Mouse (Mus musculus) yolk sac, embryonic 10.5 days (tissue): ENCODE results near the gene Ffar1.

Source experiments
- DNase-seq: peaks from one replicate; pipeline ENCODE4 v3.0.0-alpha.2; 2017; ENCODE audit warnings: low spot score

Ffar1 gene

DNA sequence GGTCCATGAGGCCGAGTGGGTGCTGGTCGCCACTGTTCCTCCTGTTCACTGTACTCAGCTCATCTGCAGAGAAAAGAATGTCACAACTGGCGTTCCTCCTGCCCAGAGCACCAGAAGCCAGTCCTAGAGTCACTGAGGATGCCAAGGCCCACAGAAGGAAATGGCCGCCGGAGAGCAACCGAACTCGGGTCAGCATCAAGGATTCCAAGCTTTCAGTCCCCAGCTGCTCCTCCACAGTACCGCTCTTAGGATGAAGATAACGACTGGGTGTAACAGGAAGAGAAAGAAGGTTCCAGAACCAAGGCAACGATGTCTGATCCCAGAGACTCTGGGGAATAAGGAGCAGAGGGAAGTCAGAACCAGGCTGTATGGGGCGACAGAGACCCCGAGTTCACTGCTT is at the start of gene Ffar1:
Ffar1 (minus strand) TSS at position 101 of the 400 bp plus-strand sequence.
- no peak for DNase-seq

DNA sequence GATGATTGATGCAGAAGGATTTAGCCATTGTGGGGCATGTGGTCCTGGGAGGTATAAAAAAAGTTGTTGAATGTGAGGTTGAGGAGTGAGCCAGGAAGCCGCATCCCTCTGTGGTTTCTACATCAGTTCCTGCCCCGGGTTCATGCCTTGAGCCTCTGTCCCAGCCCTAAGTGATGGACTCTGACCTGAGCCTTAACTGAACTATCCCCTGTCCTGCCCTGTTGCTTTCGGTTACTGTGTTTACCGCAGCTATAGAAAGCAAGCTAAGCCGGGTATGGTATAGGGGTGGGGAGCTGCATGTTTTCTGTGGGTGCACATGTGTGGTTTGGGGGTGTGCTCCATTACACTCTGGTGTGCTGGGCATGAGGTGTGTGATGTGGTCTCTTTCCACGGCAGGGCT is 48.4 kb upstream of the Ffar1 start:
- DNase-seq, result peak; percentile 25

DNA sequence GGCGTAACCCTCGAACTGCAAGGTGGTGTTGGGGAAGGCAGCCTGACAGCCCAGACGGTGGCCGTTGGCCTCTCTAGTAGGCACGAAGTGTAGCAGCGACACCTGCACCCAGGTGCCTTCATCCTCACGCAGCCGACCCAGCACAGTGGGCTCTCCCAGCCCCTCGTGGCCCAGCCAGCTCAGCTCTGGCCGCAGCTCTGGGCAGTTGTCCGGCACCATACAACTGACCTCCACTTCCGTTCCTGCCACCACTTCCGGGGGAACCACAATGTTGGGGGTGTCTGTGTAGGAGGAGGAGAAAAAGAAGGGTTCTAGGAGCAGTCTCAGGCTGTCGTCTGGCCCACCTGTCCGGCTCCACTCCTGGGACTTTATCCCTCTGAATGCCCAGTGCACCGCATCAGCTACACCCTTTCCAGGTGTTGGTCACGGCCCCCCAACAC is 47.6 kb upstream of the Ffar1 start:
- no peak for DNase-seq

DNA sequence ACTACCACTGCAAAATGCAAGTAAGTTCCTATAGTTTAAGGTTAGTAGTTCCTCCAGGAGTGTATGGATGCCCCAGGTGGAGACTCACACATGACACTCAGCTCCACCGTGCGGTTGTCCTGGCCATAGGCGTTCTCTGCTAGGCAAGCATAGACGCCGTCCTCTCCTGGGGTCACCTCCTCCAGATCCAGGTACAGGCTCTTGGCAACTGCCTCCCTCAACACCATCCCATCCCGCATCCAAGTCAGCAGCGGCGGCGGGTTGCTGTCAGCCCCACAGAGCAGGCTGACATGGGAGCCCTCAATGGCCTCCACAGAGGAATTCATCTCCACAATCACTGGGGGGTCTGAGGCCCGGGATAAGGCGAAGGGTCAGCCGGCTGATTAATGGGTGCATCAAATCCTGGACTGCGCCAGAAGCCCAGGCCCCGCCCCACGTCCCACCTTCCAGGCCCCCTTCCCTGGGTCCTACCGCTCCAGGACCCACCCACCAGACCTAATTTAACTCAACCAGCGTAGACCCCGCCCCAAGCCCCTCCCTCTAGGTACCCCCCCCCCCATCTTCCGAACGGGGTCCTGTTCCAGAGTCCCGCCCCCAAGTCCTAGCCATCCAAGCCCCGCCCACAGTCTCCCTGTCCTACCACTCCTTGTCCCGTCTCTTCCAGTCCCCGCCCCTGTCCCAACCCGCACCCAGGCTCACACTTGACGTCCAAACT is 47.1 kb upstream of the Ffar1 start:
- peak; percentile 39 for DNase-seq

- DNase-seq, result no peak
These were observed 42.7 kb upstream of the Ffar1 start for GRCm38 (mm10) chr7:30904042-30904441.

DNA sequence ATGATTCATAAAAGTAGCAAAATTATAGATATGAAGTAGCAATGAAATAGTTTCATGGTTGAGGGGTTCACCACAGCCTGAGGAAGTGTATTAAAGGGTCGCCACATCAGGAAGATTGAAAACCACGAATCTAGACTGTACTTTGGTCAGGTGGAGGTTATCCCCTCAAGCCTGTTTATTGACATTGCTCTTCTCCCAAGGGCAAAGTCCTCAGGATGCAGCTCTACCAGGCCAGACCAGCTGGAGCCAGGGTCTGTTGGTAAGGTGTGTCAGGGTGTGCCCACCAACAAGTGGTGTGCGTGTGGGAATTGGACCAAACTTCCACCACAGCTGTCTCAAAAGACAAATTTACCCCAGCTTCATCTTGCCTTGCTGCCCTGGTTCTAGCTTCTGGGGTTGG is 33.9 kb upstream of the Ffar1 start:
- peak; percentile 53 for DNase-seq

- no peak for DNase-seq
These were observed 31.2 kb upstream of the Ffar1 start for GRCm38 (mm10) chr7:30892515-30892914.

- no peak for DNase-seq
These were observed 30.4 kb upstream of the Ffar1 start for GRCm38 (mm10) chr7:30891746-30892145.

- no peak for DNase-seq
These were observed 29.3 kb upstream of the Ffar1 start for GRCm38 (mm10) chr7:30890681-30891080.

- DNase-seq, result no peak
These were observed 27.4 kb upstream of the Ffar1 start for GRCm38 (mm10) chr7:30888786-30889185.

DNA sequence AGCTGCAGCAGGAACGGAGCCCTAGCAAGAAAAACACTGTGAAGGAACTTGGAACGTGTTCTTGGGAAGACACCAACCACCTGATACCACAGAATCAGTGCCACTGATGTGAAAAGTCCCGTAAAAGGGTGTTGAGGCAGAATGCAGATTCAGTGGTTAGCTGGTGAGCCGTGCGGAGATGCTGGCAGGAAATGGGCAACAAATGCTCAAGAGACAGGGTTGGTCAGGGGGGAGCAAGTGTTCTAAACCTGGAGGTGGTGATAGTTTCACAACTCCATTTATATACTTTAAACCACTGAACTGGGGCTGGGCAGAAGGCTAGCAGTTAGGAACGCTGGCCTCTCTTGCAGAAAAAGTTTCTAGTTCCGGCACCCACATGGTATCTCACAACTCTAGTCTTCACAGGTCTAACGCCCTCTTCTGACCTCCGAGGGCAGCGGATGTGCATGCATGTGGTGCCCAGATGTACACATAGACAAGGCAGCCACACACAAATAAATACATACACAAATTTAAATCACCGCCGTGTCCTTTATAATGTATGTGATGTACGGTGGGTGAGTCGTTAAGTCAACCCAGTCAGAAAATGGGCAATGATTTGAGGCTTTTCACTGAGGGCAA is 26.3 kb upstream of the Ffar1 start:
- DNase-seq, result no peak

GRCm38 (mm10) chr7:30886852-30887251 is 25.5 kb upstream of the Ffar1 start:
- DNase-seq, result no peak

DNA sequence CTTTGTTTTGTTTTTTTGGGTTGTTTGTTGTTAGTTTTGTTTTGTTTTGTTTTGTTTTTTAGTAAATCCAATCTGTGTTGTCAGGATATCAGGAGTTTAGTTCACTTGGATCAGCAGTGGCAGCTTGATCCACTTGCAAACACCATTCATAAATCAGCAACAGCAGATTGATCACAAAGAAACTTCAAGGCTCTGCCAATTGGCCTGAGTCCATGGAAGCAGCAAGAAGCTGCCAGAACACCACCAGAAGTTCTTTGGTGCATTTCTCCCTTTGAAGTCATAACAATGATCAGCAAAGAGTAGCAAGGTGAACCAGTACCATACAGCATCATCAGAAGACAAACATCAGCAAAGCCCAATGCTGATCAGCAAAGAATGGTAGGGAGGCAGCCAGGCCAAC is 22.7 kb upstream of the Ffar1 start:
- DNase-seq, result no peak

DNA sequence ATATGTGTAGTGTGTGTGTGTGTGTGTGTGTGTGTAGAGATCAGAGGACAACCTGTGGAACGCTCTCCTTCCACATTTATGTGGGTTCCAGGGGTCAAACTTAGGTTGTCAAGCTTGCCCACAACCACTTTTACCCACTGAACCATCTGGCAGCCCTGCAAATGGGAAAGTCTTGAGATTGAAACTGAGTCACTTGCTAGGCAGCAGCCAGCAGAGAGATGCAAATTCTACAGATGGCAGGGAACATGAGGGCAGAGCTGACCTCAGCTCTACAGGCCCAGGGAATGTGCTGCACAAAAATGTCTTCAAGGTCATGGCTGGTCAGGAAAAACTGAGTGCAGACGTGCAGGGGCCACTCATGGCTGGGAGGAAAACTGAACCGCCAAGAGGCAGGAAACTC is 20.0 kb upstream of the Ffar1 start:
- DNase-seq, result no peak

GRCm38 (mm10) chr7:30880176-30880575 is 18.8 kb upstream of the Ffar1 start, which contains the start of gene Cd22:
Gene Cd22, minus strand, starts transcription at chr7:30880342.
- no peak for DNase-seq

GRCm38 (mm10) chr7:30878950-30879349 is 17.6 kb upstream of the Ffar1 start:
- DNase-seq, result no peak

DNA sequence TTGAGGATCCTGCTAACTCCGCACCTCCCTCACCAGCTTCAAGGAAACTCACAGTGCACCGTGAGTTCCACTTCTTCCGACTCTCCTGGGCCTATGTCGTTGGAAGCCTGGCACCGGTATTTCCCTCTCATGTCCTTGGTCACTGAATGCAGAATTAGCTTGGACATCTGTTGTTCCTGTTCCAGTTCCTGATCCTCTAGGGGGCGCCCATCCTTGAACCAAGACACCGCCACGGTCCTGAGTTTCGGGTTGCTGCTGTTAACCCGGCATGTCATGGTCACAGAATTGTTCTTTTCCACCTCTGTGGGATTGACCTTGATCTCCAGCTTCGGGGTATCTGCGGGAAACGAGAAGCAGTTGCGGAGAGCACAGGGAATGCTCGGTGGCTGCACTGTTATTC is 11.7 kb upstream of the Ffar1 start:
- DNase-seq, result peak; percentile 42

DNA sequence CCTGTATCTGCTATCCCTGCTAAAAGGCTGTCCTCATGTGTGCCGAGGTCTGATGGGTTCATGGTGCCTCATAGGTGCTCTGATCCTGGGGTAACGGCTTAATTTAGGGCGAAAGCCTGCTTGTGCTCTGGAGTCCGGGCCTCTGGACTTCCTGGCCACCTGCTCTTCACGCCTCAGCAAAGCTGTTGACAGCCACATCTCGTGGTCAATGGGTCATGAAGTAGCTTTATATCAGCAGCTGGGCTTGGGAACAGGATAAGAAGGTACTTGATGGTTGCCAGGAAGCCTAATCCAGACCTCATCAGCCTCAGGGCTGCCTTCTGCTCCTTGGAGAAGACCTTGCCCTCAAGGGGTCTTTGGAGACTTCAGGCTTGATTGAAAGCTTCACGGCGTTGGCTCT is 2.0 kb upstream of the Ffar1 start:
- DNase-seq, result no peak

DNA sequence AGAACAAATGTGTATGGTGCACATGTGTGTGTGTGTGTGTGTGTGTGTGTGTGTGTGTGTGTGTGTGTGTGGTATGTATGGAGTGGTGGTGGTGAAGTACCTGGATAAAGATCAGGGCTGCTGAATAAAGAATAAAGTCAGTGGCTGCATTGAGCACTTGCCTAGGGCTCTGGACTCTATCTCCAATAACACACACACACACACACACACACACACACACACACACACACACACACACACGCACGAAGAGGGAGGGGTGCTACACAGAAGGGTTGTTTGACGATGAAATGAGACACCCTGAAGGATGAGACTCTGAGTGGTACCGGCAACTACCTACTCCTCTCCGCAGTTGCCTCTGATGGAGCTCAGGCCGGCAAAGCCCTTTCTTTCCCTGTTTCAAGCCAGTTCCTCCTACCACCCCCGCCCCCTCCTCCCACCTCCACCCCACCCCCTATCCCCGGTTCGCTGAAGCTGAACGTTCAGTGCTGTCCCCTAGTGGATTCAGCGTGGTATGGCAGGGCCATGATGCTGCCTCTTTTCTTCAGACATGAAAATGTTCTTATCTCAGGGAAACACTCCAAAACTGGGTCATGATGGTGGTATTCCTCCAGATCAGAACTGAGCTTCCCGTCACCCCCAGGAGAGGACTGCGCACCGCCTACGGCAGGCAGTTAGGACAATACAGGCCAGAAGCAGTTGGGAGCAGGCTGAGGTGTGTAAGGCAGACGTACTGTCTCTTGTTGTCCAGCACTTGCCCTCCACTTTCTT is 1.5 kb downstream of the Ffar1 start:
- peak; percentile 52 for DNase-seq

GRCm38 (mm10) chr7:30859290-30859634 is 2.1 kb downstream of the Ffar1 start:
- DNase-seq, result peak; percentile 45

- DNase-seq, result no peak
These were observed 3.6 kb downstream of the Ffar1 start for GRCm38 (mm10) chr7:30857746-30858145.

- no peak for DNase-seq
These were observed 5.3 kb downstream of the Ffar1 start, which contains the start of gene Ffar3 for GRCm38 (mm10) chr7:30856078-30856477. Gene Ffar3, minus strand, starts transcription at chr7:30856178.

DNA sequence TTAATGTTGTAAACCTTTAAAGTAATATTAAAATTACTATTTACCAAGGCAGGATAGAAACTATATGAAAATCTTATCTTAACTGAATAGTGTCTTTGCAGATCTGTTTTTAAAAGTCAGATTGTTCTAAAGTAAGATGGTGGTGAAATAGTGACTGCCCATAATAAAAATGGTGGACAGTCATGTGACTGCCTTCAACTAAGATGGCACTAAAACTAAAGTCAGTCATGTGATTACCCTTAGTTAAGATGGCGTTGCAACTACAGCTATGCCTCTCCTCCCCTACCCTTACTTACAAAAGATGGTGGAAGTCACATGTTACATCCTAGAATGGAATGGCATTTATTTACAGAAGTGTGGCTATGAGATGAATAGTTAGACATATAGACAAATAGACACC is 9.9 kb downstream of the Ffar1 start:
- DNase-seq, result no peak
